Mouse (Mus musculus): Measurements from ENCODE around the gene Olfr1242.

DNA sequence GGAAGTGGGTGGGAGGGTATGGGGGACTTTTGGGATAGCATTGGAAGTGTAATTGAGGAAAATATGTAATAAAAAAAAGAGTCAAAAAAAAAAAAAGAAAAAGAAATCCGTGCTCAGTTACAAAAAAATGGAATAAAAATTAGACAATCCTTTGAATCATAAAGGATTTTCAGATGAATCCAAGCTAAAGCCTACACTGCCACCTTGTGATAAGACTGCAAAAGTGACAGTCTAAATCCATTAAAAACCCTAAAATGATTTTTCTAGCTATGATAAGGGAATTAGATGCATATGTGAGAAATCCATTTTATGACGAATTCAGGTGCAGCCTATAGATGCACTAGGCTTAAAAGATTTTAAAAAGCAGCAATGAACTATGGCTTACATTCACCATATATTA lies 46.4 kb upstream of the Olfr1242 start:
- TF ChIP-seq CTCF (conservative IDR thresholded peaks at IDR 0.05 in 1 of 2, IDR thresholded peaks at IDR 0.05 in 1 of 2; ENCODE audit: low read depth in 2 of 2, low read length in 2 of 2) (peak in 1 of 2 experiments; percentile 24; a peak in 2 of 4 replicates), POLR2A (IDR thresholded peaks at IDR 0.05; ENCODE audit: low read depth, low read length) (no peak), JUN (IDR thresholded peaks at IDR 0.05; ENCODE audit: insufficient read depth, low read depth, low read length) (no peak), GABPA (IDR thresholded peaks at IDR 0.05; ENCODE audit: insufficient replicate concordance, low read depth, low read length) (no peak), TBP (conservative IDR thresholded peaks at IDR 0.05; ENCODE audit: low read depth, low read length) (no peak), UBTF (IDR thresholded peaks at IDR 0.05; ENCODE audit: low read depth, low read length) (no peak), MYC (IDR thresholded peaks at IDR 0.05; ENCODE audit: low read depth, low read length) (no peak), SIN3A (IDR thresholded peaks at IDR 0.05; ENCODE audit: low read length) (no peak), CHD2 (IDR thresholded peaks at IDR 0.05; ENCODE audit: low read length) (no peak), E2F4 (IDR thresholded peaks at IDR 0.05; ENCODE audit: insufficient replicate concordance, low read depth, low read length) (no peak), BHLHE40 (IDR thresholded peaks at IDR 0.05; ENCODE audit: low read depth, low read length) (no peak), MEF2A (IDR thresholded peaks at IDR 0.05; ENCODE audit: borderline replicate concordance, low read depth, low read length) (no peak)

All from CH12.LX (cell line).